Mouse (Mus musculus): ENCODE measurements around the gene Entpd3. TPM values are rescaled to one million over a fixed set of nuclear protein-coding genes. Genes with fewer than 3 reads are reported as not detected.
A peak's percentile ranks its signal among the peaks of the same experiment; 100 is the strongest.

Gene Entpd3
- polyA plus RNA-seq, 1 experiment, result 1.3 TPM

GRCm38 (mm10) chr9:120578701-120579100 lies 39.1 kb downstream of the Entpd3 start:
- TF ChIP-seq POLR2A (IDR thresholded peaks at IDR 0.05; ENCODE audit: insufficient read depth, low read length) (no peak), EP300 (IDR thresholded peaks at IDR 0.05; ENCODE audit: insufficient read depth, low read depth, low read length) (no peak), CTCF (IDR thresholded peaks at IDR 0.05; ENCODE audit: low read depth, low read length) (no peak)
- no peaks in the 10 kb centered on the region for H3K27me3 ChIP-seq (ENCODE audit: control insufficient read depth, insufficient read depth, low read length, poor library complexity, severe bottlenecking)
- H3K36me3 ChIP-seq (ENCODE audit: control insufficient read depth, insufficient read depth, low read length, poor library complexity, severe bottlenecking), result peaks cover 21% of the 10 kb centered on the region
- H3K4me1 ChIP-seq (ENCODE audit: control insufficient read depth, insufficient read depth, low read length), result no peaks in the 10 kb centered on the region
- no peak overlapping the region for H3K9ac ChIP-seq (ENCODE audit: low read depth, poor library complexity, severe bottlenecking)
- H3K9me3 ChIP-seq (replicated peaks; ENCODE audit: control insufficient read depth, insufficient read depth, low read length, poor library complexity, severe bottlenecking), result no peaks in the 10 kb centered on the region
- H3K4me3 ChIP-seq (ENCODE audit: low read depth, low read length), result no peak overlapping the region
- H3K27ac ChIP-seq (ENCODE audit: insufficient read depth, low read length), result no peak overlapping the region

DNA sequence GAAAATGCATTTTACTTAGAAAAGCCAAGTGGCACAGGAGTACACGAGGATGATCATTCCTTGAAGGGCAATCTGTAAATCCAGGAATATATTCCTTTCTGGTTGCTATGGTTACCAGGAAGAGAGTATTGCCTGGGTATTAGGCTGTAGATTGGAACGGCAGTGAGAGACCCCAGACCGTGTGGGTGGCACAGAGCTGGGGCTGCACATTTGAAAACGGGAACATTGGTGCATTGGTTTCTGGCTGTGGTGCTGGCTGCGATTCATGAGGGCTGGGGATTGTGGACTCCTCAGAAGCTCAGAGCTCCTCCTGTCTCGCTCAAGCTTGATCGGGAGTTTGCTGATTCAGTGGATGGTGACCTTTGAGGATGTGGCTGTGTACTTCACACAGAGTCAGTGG lies 40.2 kb downstream of the Entpd3 start:
- Histone ChIP-seq H3K9ac (ENCODE audit: low read depth, poor library complexity, severe bottlenecking) (no peak overlapping the region), H3K9me3 (replicated peaks; ENCODE audit: control insufficient read depth, insufficient read depth, low read length, poor library complexity, severe bottlenecking) (no peaks in the 10 kb centered on the region)
- TF ChIP-seq POLR2A (IDR thresholded peaks at IDR 0.05; ENCODE audit: insufficient read depth, low read length) (no peak), CTCF (IDR thresholded peaks at IDR 0.05; ENCODE audit: low read depth, low read length) (no peak), EP300 (IDR thresholded peaks at IDR 0.05; ENCODE audit: insufficient read depth, low read depth, low read length) (no peak)

GRCm38 (mm10) chr9:120581941-120582618 lies 42.5 kb downstream of the Entpd3 start:
- Histone ChIP-seq H3K4me3 (ENCODE audit: low read depth, low read length) (peak overlapping the region; percentile 54), H3K9ac (ENCODE audit: low read depth, poor library complexity, severe bottlenecking) (no peak overlapping the region), H3K27ac (ENCODE audit: insufficient read depth, low read length) (peak overlapping the region; percentile 72), H3K4me1 (ENCODE audit: control insufficient read depth, insufficient read depth, low read length) (no peaks in the 10 kb centered on the region), H3K9me3 (replicated peaks; ENCODE audit: control insufficient read depth, insufficient read depth, low read length, poor library complexity, severe bottlenecking) (no peaks in the 10 kb centered on the region), H3K27me3 (ENCODE audit: control insufficient read depth, insufficient read depth, low read length, poor library complexity, severe bottlenecking) (no peaks in the 10 kb centered on the region), H3K36me3 (ENCODE audit: control insufficient read depth, insufficient read depth, low read length, poor library complexity, severe bottlenecking) (no peaks in the 10 kb centered on the region)
- TF ChIP-seq EP300 (IDR thresholded peaks at IDR 0.05; ENCODE audit: insufficient read depth, low read depth, low read length), result peak; percentile 60; the same call in 1 of the 2 replicates
- TF ChIP-seq POLR2A (IDR thresholded peaks at IDR 0.05; ENCODE audit: insufficient read depth, low read length), result no peak
- no peak for TF ChIP-seq CTCF (IDR thresholded peaks at IDR 0.05; ENCODE audit: low read depth, low read length)

More for the DNA sequence above, 40.2 kb downstream of the Entpd3 start:
- Histone ChIP-seq H3K27me3 (ENCODE audit: control insufficient read depth, insufficient read depth, low read length, poor library complexity, severe bottlenecking) (no peaks in the 10 kb centered on the region), H3K4me3 (ENCODE audit: low read depth, low read length) (no peak overlapping the region), H3K36me3 (ENCODE audit: control insufficient read depth, insufficient read depth, low read length, poor library complexity, severe bottlenecking) (peaks cover 10% of the 10 kb centered on the region), H3K27ac (ENCODE audit: insufficient read depth, low read length) (no peak overlapping the region), H3K4me1 (ENCODE audit: control insufficient read depth, insufficient read depth, low read length) (no peaks in the 10 kb centered on the region)

DNA sequence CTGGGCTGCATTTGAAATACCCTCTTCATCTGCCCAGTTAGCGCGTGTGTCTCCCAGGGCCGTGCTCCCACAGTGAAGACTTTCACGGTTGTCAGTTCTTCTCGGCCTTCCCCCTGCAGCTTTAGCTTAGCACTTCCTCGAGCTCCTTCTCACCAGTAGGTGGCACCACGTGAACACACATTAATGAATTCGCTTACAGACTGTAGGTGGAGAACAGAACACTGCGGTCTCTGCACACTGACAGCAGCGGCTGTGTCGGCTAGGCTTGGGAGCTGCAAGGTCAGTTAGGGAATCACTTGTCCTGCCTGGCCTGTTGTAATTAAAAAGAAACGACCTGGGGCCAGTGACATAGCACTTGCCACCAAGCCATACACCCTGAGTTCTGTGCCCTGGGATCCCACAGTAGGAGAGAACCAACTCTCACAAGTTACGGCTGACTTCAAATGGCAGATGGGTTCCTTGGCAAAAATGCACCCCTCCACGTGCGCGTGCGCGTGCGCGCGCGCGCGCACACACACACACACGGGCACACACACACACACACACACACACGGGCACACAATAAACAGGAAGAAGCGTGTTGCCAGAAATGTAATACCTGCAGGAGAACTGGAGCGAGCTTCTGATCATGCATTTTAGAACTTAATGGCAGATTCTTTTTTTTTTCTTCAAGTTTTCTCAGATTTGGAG lies 43.1 kb downstream of the Entpd3 start:
- Histone ChIP-seq H3K36me3 (ENCODE audit: control insufficient read depth, insufficient read depth, low read length, poor library complexity, severe bottlenecking) (no peaks in the 10 kb centered on the region), H3K9ac (ENCODE audit: low read depth, poor library complexity, severe bottlenecking) (no peak overlapping the region), H3K4me1 (ENCODE audit: control insufficient read depth, insufficient read depth, low read length) (no peaks in the 10 kb centered on the region), H3K27ac (ENCODE audit: insufficient read depth, low read length) (peak overlapping the region; percentile 72), H3K9me3 (replicated peaks; ENCODE audit: control insufficient read depth, insufficient read depth, low read length, poor library complexity, severe bottlenecking) (no peaks in the 10 kb centered on the region), H3K4me3 (ENCODE audit: low read depth, low read length) (peak overlapping the region; percentile 54), H3K27me3 (ENCODE audit: control insufficient read depth, insufficient read depth, low read length, poor library complexity, severe bottlenecking) (no peaks in the 10 kb centered on the region)
- TF ChIP-seq POLR2A (IDR thresholded peaks at IDR 0.05; ENCODE audit: insufficient read depth, low read length) (no peak), CTCF (IDR thresholded peaks at IDR 0.05; ENCODE audit: low read depth, low read length) (peak; percentile 78)

DNA sequence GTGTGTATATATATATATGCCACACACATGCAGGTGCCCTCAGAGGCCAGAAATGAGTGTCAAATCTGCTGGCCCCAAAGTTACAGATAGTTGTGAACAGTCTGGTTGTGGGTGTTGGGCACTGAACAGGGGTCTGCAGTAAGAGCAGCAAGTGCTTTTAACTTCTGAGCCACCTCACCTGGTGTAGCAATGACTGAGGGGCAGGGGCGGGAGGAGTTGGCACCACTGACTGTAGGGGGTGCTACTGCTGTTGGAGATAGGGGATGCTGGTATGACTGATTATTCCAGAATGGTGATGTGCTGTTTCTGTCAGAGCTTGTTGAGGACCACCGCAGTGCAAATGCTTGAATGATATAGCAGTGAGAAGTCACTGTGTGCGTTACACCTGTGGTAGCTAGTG lies 43.7 kb downstream of the Entpd3 start:
- H3K36me3 ChIP-seq (ENCODE audit: control insufficient read depth, insufficient read depth, low read length, poor library complexity, severe bottlenecking), result no peaks in the 10 kb centered on the region
- H3K27ac ChIP-seq (ENCODE audit: insufficient read depth, low read length), result no peak overlapping the region
- no peak overlapping the region for H3K4me3 ChIP-seq (ENCODE audit: low read depth, low read length)
- H3K9ac ChIP-seq (ENCODE audit: low read depth, poor library complexity, severe bottlenecking), result no peak overlapping the region
- H3K9me3 ChIP-seq (replicated peaks; ENCODE audit: control insufficient read depth, insufficient read depth, low read length, poor library complexity, severe bottlenecking), result no peaks in the 10 kb centered on the region
- TF ChIP-seq CTCF (IDR thresholded peaks at IDR 0.05; ENCODE audit: low read depth, low read length) (no peak), POLR2A (IDR thresholded peaks at IDR 0.05; ENCODE audit: insufficient read depth, low read length) (no peak), EP300 (IDR thresholded peaks at IDR 0.05; ENCODE audit: insufficient read depth, low read depth, low read length) (no peak)
- no peaks in the 10 kb centered on the region for H3K27me3 ChIP-seq (ENCODE audit: control insufficient read depth, insufficient read depth, low read length, poor library complexity, severe bottlenecking)
- no peaks in the 10 kb centered on the region for H3K4me1 ChIP-seq (ENCODE audit: control insufficient read depth, insufficient read depth, low read length)

- Histone ChIP-seq H3K27ac (ENCODE audit: insufficient read depth, low read length) (no peak overlapping the region), H3K4me1 (ENCODE audit: control insufficient read depth, insufficient read depth, low read length) (no peaks in the 10 kb centered on the region), H3K27me3 (ENCODE audit: control insufficient read depth, insufficient read depth, low read length, poor library complexity, severe bottlenecking) (no peaks in the 10 kb centered on the region), H3K4me3 (ENCODE audit: low read depth, low read length) (no peak overlapping the region), H3K9me3 (replicated peaks; ENCODE audit: control insufficient read depth, insufficient read depth, low read length, poor library complexity, severe bottlenecking) (no peaks in the 10 kb centered on the region), H3K36me3 (ENCODE audit: control insufficient read depth, insufficient read depth, low read length, poor library complexity, severe bottlenecking) (no peaks in the 10 kb centered on the region), H3K9ac (ENCODE audit: low read depth, poor library complexity, severe bottlenecking) (no peak overlapping the region)
- TF ChIP-seq POLR2A (IDR thresholded peaks at IDR 0.05; ENCODE audit: insufficient read depth, low read length) (no peak), EP300 (IDR thresholded peaks at IDR 0.05; ENCODE audit: insufficient read depth, low read depth, low read length) (no peak), CTCF (IDR thresholded peaks at IDR 0.05; ENCODE audit: low read depth, low read length) (peak; percentile 71)
These were observed 46.9 kb downstream of the Entpd3 start for GRCm38 (mm10) chr9:120586546-120586945.
